Mouse (Mus musculus): ENCODE results near the gene Snd1. TPM values are rescaled to one million over a fixed set of nuclear protein-coding genes. Genes with fewer than 3 reads are reported as not detected.
A peak's percentile ranks its signal among the peaks of the same experiment; 100 is the strongest.

Snd1 gene
- polyA plus RNA-seq, 1 experiment from 2014 or later = 120 TPM

DNA sequence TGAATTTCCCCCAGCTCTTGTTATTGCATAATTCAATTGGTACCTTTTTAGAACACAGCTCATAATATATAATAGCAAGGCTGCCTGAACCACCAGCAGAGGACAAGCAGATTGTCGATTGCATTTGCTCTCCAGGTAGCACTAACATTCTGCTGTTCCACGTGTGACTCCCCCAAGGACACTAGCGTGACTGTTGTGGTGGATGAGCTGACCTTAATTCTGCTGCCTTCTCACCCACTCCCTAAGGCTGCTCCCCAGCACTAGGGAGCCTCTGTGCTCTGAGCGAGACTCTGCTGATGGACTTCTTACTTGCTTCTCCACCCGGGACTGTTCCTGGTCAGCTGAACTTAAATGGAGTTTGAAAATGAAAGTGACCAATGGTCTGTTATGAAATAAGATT is 329.8 kb downstream of the Snd1 start:
- Histone ChIP-seq H3K27ac (no peak overlapping the region), H3K4me3 (no peak overlapping the region), H3K9me3 (no peaks in the 10 kb centered on the region), H3K36me3 (0 out of 2 replicates have a peak, but pooled peaks cover 11% of the 10 kb centered on the region), H3K4me2 (no peak overlapping the region), H3K4me1 (0 out of 2 replicates have a peak, but pooled peaks cover 3% of the 10 kb centered on the region), H3K9ac (no peak overlapping the region), H3K27me3 (no peaks in the 10 kb centered on the region)
- no peak for ATAC-seq (ENCODE audit: insufficient number of reproducible peaks, low FRiP score, low TSS enrichment, low read depth)
- 89% methylated on average over 5 of the region's 5 CpGs for WGBS

DNA sequence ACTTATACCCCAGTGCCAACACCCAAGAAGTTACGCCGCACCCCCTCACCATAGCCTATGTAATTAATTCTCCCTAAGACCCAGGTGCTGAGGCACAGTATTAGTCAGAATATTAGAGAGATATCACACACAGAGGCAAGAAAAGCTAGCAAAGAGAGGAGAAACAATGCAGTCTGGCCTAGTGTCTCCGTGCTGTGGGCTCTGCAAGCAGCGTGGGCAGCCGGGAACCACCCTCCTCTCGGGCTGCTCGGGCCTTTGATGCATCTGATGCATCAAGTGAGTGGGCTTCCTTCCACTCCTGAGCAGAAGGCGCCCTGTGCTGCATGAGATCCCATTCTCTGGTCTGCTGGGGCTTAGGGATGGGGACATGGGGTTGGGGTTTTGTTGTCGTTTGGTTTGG is 338.1 kb downstream of the Snd1 start:
- Histone ChIP-seq H3K36me3 (peaks cover 3% of the 10 kb centered on the region; the same call in 1 of the 2 replicates), H3K4me3 (no peak overlapping the region), H3K4me2 (no peak overlapping the region), H3K4me1 (no peaks in the 10 kb centered on the region), H3K9ac (no peak overlapping the region), H3K27ac (no peak overlapping the region), H3K27me3 (no peaks in the 10 kb centered on the region), H3K9me3 (no peaks in the 10 kb centered on the region)
- WGBS = 89% methylated on average over 9 of the region's 9 CpGs
- ATAC-seq (ENCODE audit: insufficient number of reproducible peaks, low FRiP score, low TSS enrichment, low read depth) = no peak

DNA sequence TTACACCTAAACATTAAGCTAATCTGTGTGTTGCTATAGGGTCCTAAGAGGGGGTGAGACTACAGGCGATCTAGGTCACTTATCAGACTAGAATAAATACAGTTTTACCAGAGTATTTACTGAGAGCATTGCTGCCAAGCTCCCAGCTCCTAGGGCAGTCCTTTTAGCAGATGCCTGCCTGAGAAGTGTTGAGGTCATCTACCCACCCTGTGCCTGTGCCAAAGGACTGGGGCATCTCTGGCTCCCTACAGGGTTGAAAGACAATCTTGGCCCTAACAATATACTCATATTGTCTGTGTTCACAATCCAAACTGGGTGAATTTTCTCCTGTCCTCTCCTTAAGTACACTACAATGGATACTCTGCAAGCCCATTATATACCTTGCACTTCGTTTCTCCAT is 340.0 kb downstream of the Snd1 start:
- no peak overlapping the region for H3K9ac ChIP-seq
- peaks cover 8% of the 10 kb centered on the region for H3K4me1 ChIP-seq
- no peak for ATAC-seq (ENCODE audit: insufficient number of reproducible peaks, low FRiP score, low TSS enrichment, low read depth)
- WGBS = 82% methylated on average over 2 of the region's 2 CpGs
- no peak overlapping the region for H3K4me3 ChIP-seq
- no peak overlapping the region for H3K27ac ChIP-seq
- H3K27me3 ChIP-seq = no peaks in the 10 kb centered on the region
- no peak overlapping the region for H3K4me2 ChIP-seq
- H3K36me3 ChIP-seq = peaks cover 3% of the 10 kb centered on the region; the same call in 1 of the 2 replicates
- no peaks in the 10 kb centered on the region for H3K9me3 ChIP-seq

DNA sequence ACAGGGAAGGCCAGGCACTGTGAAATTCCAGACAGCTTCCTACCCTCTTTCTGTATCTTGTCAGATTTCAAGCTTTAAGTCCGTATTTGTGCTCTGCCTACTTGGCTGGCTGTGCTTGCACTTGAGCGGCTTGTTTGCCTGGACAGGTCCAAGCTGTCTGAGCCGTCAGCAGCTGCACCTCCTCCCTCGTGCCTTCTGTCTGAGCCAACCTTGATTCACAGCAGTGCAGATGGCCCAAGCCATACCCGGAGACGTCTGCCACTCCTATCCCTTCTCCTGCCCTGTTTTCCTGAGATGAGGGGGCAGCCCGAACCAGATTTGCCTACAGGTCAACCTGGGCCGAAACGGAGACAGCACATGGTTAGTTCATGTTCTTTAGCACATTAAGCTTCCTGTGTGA is 342.1 kb downstream of the Snd1 start:
- no peaks in the 10 kb centered on the region for H3K9me3 ChIP-seq
- no peaks in the 10 kb centered on the region for H3K27me3 ChIP-seq
- H3K4me1 ChIP-seq = peaks cover 11% of the 10 kb centered on the region
- ATAC-seq (ENCODE audit: insufficient number of reproducible peaks, low FRiP score, low TSS enrichment, low read depth) = no peak
- no peak overlapping the region for H3K4me3 ChIP-seq
- no peak overlapping the region for H3K4me2 ChIP-seq
- H3K9ac ChIP-seq = no peak overlapping the region
- H3K36me3 ChIP-seq = peaks cover 3% of the 10 kb centered on the region; the same call in 1 of the 2 replicates
- 61% methylated on average over 9 of the region's 9 CpGs for WGBS
- H3K27ac ChIP-seq = no peak overlapping the region

DNA sequence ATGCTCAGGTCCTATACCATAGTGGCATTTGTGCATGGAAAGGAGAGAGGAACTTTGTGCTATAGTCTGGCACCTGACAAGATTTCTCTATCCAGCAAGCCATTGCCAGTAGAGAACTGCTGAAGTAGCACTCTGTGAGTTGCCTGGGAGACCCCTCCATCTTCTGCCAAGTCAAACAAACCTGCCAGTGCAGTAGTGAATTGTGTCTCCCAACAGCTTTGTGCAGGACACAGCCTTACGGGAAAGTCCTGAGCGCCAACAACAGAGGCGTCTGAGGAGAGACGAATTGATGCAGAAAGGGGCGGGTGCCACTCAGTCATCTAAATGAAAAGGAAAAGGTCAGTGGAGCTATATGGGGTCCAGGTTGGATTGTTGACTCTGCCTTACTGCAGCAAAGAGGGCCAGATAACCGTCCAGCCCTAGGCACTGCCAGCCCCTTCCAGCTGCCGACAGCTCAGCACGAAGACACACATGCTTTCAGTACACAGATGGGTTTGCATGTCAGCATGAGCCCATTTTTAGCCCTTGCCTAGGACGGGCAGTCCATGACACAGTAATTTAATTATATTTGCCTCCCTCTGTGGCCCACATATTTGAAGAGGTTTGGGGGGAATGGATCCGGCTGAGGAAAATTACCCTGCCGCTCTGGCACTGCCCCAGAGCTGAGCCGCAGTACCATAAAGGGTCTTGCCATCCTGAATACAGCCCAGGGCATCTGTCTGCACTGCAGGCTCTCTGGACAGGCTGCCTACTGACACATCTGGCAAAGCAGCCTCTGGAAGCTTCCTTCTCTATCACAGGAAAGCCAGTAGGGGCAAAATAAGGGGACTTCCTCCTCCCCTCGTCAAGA is 344.8 kb downstream of the Snd1 start:
- Histone ChIP-seq H3K27ac (peak overlapping the region; percentile 23; the same call in 1 of the 2 replicates), H3K27me3 (no peaks in the 10 kb centered on the region), H3K4me1 (peaks cover 13% of the 10 kb centered on the region), H3K9me3 (no peaks in the 10 kb centered on the region), H3K36me3 (peaks cover 3% of the 10 kb centered on the region; the same call in 1 of the 2 replicates), H3K9ac (no peak overlapping the region), H3K4me3 (no peak overlapping the region), H3K4me2 (no peak overlapping the region)
- ATAC-seq (ENCODE audit: insufficient number of reproducible peaks, low FRiP score, low TSS enrichment, low read depth) = peak; percentile 35; the same call in 1 of the 2 replicates
- 72% methylated on average over 13 of the region's 13 CpGs for WGBS

DNA sequence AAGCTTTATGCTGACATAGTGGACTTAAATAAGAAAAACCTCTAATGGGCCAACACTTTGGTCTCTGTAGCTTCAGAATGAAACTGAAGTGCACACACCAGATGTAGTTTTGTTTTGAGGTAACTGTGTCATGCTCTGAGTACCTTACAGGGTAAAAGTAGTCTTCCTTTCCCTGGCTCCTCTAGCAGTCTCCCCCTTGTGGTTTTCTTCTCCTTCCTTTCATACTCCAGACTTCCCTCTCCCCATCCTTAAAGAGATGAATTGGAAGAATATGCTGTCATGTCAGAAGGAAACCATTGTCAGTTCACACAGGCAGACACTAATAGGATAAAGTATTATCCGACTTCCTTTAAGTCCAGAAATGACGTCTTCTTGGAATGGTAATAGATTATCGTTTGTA is 347.4 kb downstream of the Snd1 start:
- Histone ChIP-seq H3K36me3 (peaks cover 3% of the 10 kb centered on the region; the same call in 1 of the 2 replicates), H3K9ac (no peak overlapping the region), H3K9me3 (no peaks in the 10 kb centered on the region), H3K4me3 (no peak overlapping the region), H3K27ac (no peak overlapping the region), H3K4me1 (peaks cover 20% of the 10 kb centered on the region), H3K4me2 (no peak overlapping the region), H3K27me3 (no peaks in the 10 kb centered on the region)
- ATAC-seq (ENCODE audit: insufficient number of reproducible peaks, low FRiP score, low TSS enrichment, low read depth) = no peak
- WGBS = 77% methylated on average over 3 of the region's 3 CpGs

DNA sequence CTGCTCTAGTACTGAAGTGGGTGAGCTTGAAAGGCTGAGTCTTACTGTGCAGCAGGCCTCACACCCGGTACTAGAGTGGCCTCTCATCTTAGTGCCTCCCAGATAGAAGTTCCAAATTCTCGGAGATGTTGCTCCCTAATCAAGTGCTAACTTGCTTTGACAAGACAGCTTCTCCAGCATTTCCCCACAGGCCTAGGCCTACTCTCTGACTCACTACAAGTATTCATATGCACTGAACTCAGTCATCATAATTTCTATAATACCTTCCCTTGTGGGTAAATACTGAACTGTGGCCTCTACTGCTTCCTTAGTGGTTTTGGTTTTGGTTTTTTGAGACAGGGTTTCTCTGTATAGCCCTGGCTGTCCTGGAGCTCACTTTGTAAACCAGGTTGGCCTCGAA is 348.4 kb downstream of the Snd1 start:
- no peak for ATAC-seq (ENCODE audit: insufficient number of reproducible peaks, low FRiP score, low TSS enrichment, low read depth)
- no peaks in the 10 kb centered on the region for H3K27me3 ChIP-seq
- H3K9me3 ChIP-seq = no peaks in the 10 kb centered on the region
- no peak overlapping the region for H3K4me3 ChIP-seq
- no peak overlapping the region for H3K9ac ChIP-seq
- H3K36me3 ChIP-seq = no peaks in the 10 kb centered on the region
- no peak overlapping the region for H3K27ac ChIP-seq
- WGBS = 74% methylated on average over 3 of the region's 3 CpGs
- H3K4me2 ChIP-seq = no peak overlapping the region
- H3K4me1 ChIP-seq = peaks cover 25% of the 10 kb centered on the region

DNA sequence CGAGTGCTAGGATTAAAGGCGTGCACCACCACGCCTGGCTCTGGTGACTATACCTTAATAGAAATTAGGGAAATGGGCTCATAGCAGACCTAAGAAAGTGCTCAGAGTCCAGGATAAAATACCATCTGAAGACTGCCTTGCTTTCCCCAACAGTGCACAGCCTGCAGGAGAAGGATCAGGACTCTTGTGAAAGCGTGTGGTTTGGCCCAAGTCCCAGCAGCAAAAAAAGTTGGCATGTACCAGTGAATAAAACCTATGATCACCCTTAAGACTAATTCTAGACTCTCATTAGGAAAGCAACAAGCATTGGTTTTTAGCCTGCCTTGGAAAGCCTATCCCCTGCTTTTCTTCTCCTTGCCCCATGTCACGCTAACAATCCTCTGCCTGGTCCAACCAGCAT is 348.9 kb downstream of the Snd1 start:
- Histone ChIP-seq H3K36me3 (no peaks in the 10 kb centered on the region), H3K27me3 (no peaks in the 10 kb centered on the region), H3K9me3 (no peaks in the 10 kb centered on the region), H3K4me1 (peaks cover 25% of the 10 kb centered on the region), H3K27ac (no peak overlapping the region), H3K4me3 (no peak overlapping the region), H3K9ac (no peak overlapping the region), H3K4me2 (no peak overlapping the region)
- ATAC-seq (ENCODE audit: insufficient number of reproducible peaks, low FRiP score, low TSS enrichment, low read depth) = no peak
- WGBS = 78% methylated on average over 5 of the region's 5 CpGs

DNA sequence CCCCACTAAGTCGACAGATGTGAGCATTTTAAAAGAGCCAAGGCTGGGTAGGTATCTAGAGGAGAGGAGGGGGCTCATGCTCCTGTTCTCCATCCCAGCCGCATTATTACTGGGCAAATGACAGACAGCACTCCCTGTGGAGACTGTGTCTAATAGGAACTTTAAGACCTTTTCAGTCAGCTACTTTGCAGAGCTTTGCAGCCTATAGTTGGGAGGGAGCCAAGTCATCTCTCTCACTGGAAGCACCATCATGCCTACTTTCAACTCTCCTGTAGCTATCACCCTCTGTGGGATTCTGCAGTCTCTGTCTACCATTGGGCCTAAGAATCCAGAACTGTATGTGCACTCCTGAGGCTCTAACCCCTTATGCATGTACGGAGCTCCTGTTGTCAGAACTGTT is 351.0 kb downstream of the Snd1 start:
- Histone ChIP-seq H3K4me3 (no peak overlapping the region), H3K27me3 (peaks cover 15% of the 10 kb centered on the region), H3K9ac (no peak overlapping the region), H3K4me1 (peaks cover 14% of the 10 kb centered on the region; the same call in 1 of the 2 replicates), H3K27ac (no peak overlapping the region), H3K4me2 (no peak overlapping the region), H3K36me3 (0 out of 2 replicates have a peak, but pooled peaks cover 7% of the 10 kb centered on the region), H3K9me3 (no peaks in the 10 kb centered on the region)
- WGBS = 59% methylated on average over 3 of the region's 3 CpGs
- no peak for ATAC-seq (ENCODE audit: insufficient number of reproducible peaks, low FRiP score, low TSS enrichment, low read depth)

DNA sequence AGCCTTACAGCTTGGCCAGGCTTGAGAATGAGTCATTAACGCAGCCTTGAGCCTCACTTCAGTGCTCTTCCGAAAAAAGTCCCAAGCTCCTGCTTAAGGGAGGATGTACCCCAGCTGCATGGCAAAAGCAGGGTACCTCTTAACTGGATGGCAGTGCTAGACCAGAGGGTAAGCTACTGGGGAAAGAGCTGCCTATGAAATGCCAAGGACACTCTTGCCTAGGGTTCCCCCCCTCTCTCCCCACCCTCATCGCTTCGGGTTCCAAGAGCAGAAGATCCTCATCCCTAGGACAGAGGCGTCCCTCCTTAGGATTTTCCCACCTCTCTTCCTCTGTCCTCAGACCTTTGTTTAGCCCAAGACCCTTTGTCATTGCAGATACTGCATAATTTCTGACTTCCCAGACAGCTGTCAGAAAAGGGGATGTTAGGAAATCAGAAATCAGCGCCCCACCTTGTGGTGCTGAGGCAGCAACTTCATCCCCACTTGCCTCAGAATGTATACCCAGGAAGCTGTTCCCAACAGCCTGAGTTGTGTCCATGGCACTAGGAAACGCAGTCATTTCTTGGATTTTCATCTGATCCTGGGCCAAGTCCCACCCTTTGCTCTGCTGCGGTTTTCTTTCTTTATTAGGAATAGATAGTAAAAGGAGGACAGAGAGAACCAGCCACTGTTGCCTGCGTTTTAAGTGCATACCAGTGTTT is 351.9 kb downstream of the Snd1 start:
- no peak overlapping the region for H3K4me2 ChIP-seq
- 0 out of 2 replicates have a peak, but pooled peaks cover 7% of the 10 kb centered on the region for H3K36me3 ChIP-seq
- H3K9ac ChIP-seq = no peak overlapping the region
- H3K27ac ChIP-seq = no peak overlapping the region
- 64% methylated on average over 9 of the region's 9 CpGs for WGBS
- H3K4me3 ChIP-seq = no peak overlapping the region
- H3K9me3 ChIP-seq = no peaks in the 10 kb centered on the region
- peaks cover 21% of the 10 kb centered on the region for H3K27me3 ChIP-seq
- ATAC-seq (ENCODE audit: insufficient number of reproducible peaks, low FRiP score, low TSS enrichment, low read depth) = no peak
- H3K4me1 ChIP-seq = peaks cover 20% of the 10 kb centered on the region

DNA sequence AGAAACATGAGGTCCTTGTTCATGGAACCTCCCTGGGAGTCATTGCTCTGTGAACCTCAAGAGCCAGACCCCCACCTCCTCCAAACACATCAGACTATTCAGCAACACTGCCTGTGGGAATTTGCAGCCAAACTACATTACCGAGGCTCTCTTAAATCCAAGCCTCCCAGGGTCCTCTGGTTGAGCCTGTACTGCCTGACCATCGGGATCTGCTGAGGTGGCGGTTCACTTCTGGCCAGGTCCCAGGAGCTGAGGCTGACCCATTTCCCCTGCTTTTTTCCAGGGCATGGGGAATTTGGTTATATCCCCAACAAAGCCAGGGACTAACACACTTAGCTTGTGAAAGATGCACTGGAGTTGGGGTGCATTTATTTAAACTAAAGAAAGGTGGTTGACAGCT is 352.6 kb downstream of the Snd1 start:
- no peak overlapping the region for H3K4me3 ChIP-seq
- no peak overlapping the region for H3K9ac ChIP-seq
- 44% methylated on average over 3 of the region's 3 CpGs for WGBS
- no peaks in the 10 kb centered on the region for H3K9me3 ChIP-seq
- peaks cover 26% of the 10 kb centered on the region for H3K27me3 ChIP-seq
- 0 out of 2 replicates have a peak, but pooled peaks cover 7% of the 10 kb centered on the region for H3K36me3 ChIP-seq
- H3K4me2 ChIP-seq = no peak overlapping the region
- no peak overlapping the region for H3K27ac ChIP-seq
- no peak for ATAC-seq (ENCODE audit: insufficient number of reproducible peaks, low FRiP score, low TSS enrichment, low read depth)
- peaks cover 26% of the 10 kb centered on the region for H3K4me1 ChIP-seq

DNA sequence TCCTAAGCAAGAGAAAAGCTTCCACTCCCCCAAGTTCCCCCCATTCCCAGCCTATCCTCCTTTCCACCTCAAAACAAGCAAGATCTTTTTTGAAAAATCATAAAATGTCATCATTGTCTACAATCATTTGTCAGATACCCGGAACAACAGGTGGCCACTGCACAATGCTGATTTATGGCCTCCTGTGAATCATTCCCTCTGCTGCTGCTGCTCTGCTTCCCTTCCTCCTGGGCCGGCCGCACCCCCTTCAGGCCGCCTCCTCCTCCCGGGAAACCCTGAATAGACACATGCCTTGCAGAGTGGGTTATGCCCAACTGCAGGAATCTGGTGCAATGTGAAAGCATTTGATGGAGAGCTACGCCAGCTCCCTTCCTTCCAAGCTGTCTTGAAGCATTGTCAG is 353.7 kb downstream of the Snd1 start:
- peaks cover 32% of the 10 kb centered on the region for H3K4me1 ChIP-seq
- H3K4me3 ChIP-seq = no peak overlapping the region
- no peak for ATAC-seq (ENCODE audit: insufficient number of reproducible peaks, low FRiP score, low TSS enrichment, low read depth)
- peaks cover 29% of the 10 kb centered on the region for H3K27me3 ChIP-seq
- no peaks in the 10 kb centered on the region for H3K9me3 ChIP-seq
- H3K27ac ChIP-seq = no peak overlapping the region
- 41% methylated on average over 6 of the region's 6 CpGs for WGBS
- no peak overlapping the region for H3K9ac ChIP-seq
- no peak overlapping the region for H3K4me2 ChIP-seq
- 0 out of 2 replicates have a peak, but pooled peaks cover 7% of the 10 kb centered on the region for H3K36me3 ChIP-seq

Data from limb, embryonic 15.5 days (tissue).